Mouse (Mus musculus): ENCODE data around the gene Mfsd8.
"Not testable (repeated sequence)": the region's sequence is repeated elsewhere in the genome, so short reads cannot be mapped to it uniquely, and the experiment has no call there.

The Mfsd8 gene

DNA sequence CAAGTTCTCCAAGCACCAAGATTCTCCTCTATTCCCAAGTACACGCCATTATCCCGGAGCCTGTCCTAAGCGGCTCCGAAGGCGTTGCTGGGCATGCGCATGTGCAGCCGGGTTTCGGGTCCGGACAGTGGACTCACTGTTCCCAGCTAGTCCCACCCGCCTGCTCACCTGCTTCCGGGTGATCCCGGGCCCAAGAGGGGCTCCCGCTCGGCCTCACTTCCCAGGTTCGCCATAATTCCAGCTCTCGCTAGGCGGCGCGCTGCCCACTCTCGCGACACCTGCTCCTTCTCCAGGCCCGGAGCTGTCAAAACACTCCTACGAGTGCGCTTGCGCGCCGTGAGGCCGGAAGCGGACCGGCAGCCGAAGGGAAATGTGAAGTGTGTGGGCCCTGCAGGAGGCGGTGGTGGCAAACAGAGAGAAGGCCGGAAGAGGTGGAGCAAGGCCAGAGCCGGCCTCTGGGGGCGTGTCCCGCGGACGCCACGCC lies at the start of gene Mfsd8:
Mfsd8 (minus strand) TSS at position 414 of the 484 bp plus-strand sequence.
- DNase-seq = peak; percentile 98

DNA sequence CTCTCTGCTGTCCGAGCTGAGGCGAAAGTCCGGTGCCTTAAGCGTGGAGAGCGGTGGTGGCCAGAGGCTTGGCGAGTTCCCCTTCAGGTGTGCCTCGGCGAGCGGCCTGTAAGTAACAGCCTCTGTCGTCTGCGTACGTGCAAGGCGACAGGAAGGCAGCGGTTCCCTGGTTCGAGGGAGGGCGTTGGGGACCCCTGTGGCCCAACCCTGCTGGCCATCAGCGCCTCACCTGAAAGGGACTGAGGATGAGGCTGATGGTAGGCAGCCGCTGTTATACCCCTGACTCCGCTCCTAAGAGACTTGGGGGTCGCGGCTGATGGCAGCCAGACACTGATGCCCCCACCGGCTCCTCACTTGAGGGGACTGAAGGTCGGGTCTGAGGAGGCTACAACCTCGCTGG lies 47.6 kb upstream of the Mfsd8 start:
- DNase-seq = peak; percentile 58

DNA sequence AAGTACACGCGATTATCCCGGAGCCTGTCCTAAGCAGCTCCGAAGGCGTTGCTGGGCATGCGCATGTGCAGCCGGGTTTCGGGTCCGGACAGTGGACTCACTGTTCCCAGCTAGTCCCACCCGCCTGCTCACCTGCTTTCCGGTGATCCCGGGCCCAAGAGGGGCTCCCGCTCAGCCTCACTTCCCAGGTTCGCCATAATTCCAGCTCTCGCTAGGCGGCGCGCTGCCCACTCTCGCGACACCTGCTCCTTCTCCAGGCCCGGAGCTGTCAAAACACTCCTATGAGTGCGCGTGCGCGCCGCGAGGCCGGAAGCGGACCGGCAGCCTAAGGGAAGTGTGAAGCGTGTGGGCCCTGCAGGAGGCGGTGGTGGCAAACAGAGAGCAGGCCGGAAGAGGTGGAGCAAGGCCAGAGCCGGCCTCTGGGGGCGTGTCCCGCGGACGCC lies 47.2 kb upstream of the Mfsd8 start:
- peak; percentile 99 for DNase-seq

DNA sequence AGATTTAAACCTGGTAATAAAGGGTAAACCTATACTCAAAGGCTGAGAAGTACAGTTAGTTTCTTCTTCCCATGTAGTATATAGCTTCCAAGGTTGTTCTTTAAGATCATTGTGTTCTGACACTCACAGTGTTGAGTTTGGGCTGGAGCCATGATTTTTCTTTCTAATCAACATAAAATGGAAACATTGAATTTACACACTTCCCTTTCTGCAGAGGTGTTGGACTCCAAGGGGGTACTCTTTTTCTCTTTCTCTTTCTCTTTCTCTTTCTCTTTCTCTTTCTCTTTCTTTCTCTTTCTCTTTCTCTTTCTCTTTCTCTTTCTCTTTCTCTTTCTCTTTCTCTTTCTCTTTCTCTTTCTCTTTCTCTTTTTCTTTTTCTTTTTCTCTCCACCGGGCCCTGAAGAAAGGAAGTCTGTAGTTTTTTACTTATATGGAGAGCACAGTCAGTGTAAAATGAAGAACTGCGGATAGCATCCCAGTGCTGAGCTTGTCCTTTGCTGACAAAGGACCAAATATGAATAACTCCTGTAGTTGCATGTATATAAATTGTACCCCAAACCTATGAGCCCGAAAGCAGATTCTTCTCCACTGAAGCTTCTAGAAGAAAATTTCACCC lies 6.5 kb upstream of the Mfsd8 start:
- not testable (repeated sequence) for DNase-seq

DNA sequence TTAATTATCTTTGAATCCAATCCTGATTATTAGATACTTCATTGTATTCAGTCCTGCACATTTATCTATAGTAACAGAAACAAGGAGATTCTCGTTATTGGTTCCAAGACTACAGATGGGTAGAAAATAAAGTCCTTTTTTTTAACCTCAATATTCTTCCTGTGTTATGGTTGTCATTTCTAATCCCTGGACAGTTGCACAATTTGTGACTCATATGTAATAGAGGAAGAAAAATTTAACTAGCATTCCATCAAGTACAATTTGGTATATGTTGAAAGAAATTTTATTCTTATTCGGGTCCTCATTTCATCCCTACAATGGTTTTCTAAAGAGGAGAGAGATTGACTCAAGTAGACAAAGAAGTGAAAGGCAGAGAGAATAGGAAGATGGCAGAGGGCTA lies 1.2 kb upstream of the Mfsd8 start:
- DNase-seq = not testable (repeated sequence)

DNA sequence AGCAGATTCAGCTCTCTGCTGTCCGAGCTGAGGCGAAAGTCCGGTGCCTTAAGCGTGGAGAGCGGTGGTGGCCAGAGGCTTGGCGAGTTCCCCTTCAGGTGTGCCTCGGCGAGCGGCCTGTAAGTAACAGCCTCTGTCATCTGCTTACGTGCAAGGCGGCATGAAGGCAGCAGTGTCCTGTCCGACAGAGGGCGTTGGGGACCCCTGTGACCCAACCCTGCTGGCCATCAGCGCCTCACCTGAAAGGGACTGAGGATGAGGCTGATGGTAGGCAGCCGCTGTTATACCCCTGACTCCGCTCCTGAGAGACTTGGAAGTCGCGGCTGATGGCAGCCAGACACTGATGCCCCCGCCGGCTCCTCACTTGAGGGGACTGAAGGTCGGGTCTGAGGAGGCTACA lies 332 bp upstream of the Mfsd8 start:
- DNase-seq = peak; percentile 78

DNA sequence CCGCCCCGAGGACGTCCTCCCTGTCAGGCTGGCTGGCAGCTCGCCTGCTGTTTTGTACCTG lies 101 bp upstream of the Mfsd8 start, which contains the start of gene Abhd18:
Abhd18 (plus strand) TSS at position 14 of the 61 bp plus-strand sequence.
- DNase-seq = not testable (repeated sequence)

DNA sequence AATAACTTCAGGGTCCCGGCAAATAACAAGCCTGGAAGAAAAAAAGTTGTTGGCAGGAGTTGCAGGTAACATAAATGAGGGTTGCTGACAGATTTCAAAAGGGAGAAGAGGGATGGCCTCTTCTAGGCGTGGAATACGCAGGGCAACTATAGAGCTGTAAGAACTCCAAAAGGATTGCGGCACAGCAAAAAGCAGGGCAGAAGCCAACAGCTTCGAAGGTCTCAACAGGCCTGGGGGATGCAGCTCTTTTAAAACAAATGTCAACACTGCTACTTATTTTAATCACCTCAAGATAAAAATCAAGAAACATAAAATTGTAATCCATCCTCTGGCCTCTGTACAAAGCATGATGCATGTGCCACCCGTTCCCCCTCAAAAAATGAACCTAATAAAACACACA lies 1.2 kb downstream of the Mfsd8 start:
- DNase-seq = peak; percentile 2

DNA sequence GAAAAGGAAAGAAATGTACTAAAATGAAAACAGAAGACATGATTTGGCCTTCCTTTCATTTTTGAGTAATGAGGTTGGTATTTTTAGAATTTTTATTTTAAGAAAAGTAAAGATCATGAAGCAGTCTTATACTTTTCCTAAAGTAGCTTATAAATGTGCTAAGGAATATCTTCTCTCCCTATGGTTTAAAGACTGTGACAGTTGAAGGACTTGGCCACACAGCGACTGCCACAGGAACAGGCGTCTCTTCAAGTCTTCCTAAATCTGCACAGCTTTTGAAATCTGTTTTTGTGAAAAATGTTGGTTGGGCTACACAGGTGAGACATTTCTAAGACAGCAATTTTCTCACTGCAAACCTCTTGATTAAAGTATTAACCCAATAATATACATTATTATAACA lies 33.4 kb downstream of the Mfsd8 start:
- no peak for DNase-seq

DNA sequence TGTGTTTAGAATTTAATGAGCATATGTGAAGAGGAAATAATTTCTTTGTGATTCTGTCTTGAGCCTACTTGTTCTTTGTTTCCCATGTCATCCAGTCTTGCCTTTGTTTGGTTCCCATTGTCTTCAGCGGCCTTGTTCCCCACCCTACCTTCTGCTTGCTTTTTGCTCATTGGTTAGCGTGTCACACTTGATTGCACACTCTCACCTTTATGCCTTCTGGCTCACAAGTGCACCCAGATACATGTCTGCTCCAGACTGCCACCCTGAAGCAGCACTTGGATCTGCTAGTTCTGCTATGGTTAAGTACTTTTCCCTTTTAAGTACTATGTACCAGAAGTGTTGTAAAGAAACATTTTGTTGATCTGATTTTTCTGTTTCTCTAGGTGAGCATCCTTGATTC lies 36.8 kb downstream of the Mfsd8 start:
- no peak for DNase-seq

DNA sequence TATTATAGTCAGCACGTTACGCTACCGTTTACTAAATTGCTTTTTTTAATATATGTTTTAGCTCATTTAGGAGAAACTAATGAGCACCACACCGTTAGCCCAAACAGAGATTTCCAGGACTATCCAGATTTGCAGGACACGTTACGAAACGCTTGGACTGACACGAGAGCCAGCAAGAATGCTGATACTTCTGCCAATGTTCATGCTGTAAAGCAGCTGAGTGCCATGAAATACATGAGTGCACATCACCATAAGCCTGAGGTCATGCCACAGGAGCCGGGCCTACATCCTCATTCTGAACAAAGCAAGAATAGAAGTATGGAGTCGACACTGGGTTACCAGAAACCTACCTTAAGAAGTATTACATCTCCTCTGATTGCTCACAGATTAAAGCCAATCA lies 38.0 kb downstream of the Mfsd8 start:
- no peak for DNase-seq

DNA sequence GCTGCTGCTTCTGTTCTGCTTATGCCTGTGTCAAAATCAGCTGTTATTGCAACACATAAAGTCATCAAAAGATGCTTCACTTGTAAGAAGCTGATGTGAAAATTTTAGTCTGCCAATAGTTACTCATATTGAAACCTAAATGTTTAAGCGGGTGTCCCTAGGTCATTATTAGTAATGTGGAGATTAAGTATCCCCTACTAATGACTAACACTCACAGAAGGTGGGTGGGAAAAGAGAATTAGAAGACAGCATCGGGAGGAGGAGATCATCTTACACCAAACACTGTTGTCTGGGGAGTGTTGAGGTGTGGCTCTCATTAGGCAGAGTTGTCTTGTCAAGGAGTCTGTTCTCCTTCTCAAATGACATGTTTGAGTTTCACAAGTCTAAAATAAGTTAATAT lies 39.8 kb downstream of the Mfsd8 start:
- DNase-seq = no peak

DNA sequence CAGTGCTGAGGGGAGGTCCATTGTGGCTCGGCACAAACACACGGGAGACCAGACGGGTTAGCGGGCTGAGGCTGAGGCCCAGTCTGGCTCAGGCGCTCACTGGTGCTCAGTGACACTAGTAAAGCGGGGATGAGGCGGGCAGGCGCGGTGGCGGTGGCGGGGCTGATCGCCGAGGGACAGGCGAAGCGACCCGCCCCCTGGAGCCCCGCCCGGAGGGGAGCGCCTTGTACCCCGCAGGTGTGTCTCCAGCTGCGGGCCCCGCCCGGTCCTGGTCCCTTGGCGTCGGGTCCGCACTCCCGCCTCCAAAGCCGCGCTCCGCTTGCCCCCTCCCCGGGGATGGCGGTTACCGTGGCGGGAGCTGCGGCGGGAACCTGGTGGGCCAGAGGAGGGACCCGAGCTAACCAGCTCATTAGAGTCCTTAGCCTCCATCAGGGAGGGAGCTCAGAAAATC lies 46.3 kb downstream of the Mfsd8 start:
- DNase-seq = peak; percentile 33

DNA sequence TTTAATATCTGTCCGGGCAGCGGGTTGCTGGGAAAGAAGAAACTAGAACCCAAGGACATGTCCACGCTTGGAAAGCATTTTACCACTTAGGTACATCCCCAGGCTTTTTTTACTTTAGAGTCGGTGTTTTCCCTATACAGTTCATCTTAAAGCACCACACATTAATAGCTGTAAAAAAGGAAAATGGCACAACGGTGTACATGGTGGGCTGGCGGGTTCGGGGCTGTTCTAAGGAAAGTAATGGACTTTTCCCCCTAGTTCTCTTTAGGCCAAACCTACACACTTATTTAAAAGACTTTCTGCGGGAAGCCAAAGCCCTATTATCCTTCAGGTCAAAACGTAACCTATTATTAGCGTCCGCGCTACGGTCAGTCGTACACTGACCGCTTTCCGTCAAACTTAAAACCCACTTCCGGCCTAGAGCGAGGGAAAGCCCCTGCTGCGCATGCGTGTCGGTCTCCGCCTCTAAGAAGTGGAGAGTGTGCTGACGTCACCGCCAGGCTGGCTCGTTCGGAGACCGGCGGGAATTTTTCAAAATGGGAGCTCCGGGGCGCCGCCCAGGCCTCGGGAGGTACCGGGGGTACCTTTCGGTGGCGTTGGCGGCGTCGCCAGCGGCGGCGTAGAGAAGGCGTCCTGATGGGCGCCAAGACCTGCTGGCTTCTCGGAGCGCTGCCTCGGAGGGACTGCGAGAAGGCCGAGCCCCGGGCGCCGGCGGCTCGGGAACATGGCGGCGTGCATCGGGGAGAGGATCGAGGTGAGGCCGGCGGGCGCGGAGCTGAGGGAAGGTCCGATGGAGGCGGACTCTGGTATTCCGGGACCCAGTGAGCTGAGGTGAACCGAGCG lies 46.9 kb downstream of the Mfsd8 start, which contains the start of gene Plk4:
Plk4 (plus strand) TSS at position 490 of the 843 bp plus-strand sequence.
- peak; percentile 94 for DNase-seq

DNA sequence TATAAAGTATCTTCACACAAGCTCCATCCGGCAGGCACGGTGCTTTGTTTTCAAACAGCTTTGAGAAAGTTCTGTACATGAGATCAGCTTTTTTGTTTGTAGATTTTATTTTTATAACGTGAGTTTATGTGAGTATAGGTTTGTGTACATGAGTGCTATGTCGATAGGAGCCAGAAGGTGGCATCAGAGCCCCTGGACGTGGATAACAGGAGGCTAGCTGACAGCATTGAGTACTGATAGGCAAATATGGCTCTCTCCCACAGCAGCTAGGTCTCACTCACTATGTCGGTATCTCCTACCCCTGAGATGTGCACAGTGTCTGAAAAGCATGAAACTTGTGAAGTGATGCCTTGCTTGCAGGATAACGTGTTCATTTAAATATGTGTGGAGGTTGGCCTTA lies 48.2 kb downstream of the Mfsd8 start:
- DNase-seq = no peak

DNA sequence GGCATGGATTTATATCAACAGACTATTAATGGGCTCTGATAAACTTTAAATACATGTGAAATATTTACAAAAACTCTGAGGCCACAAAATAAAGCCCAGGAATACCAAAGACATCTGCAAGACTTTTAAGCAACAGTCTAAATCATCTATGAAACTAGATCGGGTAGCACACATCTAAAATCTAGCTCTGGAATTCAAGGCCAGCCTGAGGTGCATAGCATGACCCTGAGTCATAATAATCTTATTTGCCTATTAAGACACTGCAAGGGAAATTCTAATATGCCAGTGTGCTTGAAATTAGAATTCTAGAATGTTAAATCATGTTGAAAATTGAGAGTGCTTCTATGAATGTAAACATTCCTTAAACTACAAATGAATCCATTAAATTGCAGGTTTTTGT lies 48.6 kb downstream of the Mfsd8 start:
- no peak for DNase-seq

DNA sequence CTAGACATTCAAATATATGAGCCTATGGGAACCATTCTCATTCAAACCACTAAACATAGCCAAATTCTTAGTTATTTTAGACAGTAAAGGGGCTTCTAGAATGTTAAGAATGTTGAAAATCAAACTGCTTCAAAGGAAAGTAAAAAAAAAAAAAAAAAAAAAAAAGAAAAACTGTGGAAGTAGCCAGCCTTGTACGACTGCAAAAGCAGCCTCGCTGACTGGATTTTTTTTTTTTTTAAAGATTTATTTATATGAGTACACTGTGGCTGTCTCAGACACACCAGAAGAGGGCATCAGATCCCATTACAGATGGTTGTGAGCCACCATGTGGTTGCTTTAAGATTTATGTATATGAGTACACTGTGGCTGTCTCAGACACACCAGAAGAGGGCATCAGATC lies 52.9 kb downstream of the Mfsd8 start:
- DNase-seq = no peak

All from cerebellum, adult 11 months (tissue).